Mouse (Mus musculus): Measurements from ENCODE around the gene Mrpl54. TPM values are rescaled to one million over a fixed set of nuclear protein-coding genes. Genes with fewer than 3 reads are reported as not detected.

Mrpl54 gene
- total and polyA plus RNA-seq, 3 experiments, result 137 to 421 (median 157) TPM

DNA sequence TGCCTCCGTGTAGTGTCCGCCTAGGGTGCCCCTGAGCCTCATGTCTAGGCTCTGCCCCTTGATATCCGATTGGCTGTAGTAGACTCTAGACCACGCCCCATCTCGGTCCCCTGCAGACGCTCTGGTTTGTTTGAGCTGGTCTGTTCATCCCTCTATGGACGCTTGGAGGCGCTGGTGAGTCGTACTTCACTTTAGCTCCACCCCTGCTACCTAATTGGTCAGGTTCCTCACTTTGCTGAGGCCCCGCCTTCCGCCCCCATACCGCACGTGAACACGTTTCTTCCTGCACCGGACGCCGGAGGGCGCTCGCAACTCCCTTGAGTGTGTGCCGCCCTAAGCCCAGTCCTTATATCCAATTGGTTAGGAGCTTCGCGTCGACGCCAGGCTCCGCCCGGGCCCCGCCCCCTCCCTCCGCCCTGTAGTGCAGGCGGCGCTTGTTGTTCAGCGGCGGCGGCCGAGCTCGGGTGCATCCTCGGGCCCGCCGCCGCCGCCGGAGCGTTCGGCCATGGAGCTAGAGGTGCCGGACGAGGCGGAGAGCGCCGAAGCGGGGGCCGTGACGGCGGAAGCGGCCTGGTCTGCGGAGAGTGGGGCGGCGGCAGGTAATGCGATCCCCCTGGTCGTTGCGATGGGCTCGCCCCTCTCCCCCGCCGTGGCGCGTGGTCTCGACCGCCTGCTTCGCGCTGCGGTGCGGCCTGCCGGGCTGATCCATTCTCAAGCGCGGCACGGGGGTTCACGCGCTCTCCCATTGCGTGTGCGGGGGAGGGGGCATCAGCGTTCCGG lies 26.0 kb upstream of the Mrpl54 start, which contains the start of gene Pip5k1c:
Pip5k1c (plus strand) TSS at position 410 of the 780 bp plus-strand sequence.
- no peaks in the 10 kb centered on the region for H3K27me3 ChIP-seq (ENCODE audit: control insufficient read depth in 1 of 2, insufficient read depth in 2 of 2, low read length in 2 of 2)
- H3K4me1 ChIP-seq (ENCODE audit: control insufficient read depth in 1 of 2, insufficient read depth in 2 of 2, low read length in 2 of 2), result peaks cover 11 to 30% of the 10 kb centered on the region in 2 experiments
- H3K4me3 ChIP-seq (ENCODE audit: control insufficient read depth in 1 of 2, insufficient read depth in 1 of 2, low read depth in 2 of 2, low read length in 2 of 2), result peak within 1 kb of the TSS; percentile 86 to 91
- H3K27ac ChIP-seq (ENCODE audit: control insufficient read depth, low read depth, low read length), result peak within 1 kb of the TSS; percentile 82
- peak within 1 kb of the TSS; percentile 88 for H3K9ac ChIP-seq (ENCODE audit: control insufficient read depth, low read depth, low read length, poor library complexity, severe bottlenecking)
- H3K9me3 ChIP-seq (replicated peaks; ENCODE audit: insufficient read depth, low read length), result no peaks in the 10 kb centered on the region
- H3K79me2 ChIP-seq (ENCODE audit: control insufficient read depth, insufficient read depth, low read length, poor library complexity), result peaks cover 45% of the 10 kb centered on the region
- H3K36me3 ChIP-seq (ENCODE audit: control insufficient read depth in 1 of 2, insufficient read depth in 2 of 2, low read length in 2 of 2), result peaks cover 0 to 20% of the 10 kb centered on the region in 2 experiments; a peak in 2 of 4 replicates
- DNase-seq (ENCODE audit: low read depth, low spot score), result peak; percentile 100
- TF ChIP-seq GATA1 (IDR thresholded peaks at IDR 0.05; ENCODE audit: low read depth, low read length), result no peak
- TF ChIP-seq CHD2 (IDR thresholded peaks at IDR 0.05; ENCODE audit: low read length), result no peak
- TF ChIP-seq CTCF (IDR thresholded peaks at IDR 0.05 in 2 of 3, conservative IDR thresholded peaks at IDR 0.05 in 1 of 3; ENCODE audit: control insufficient read depth in 1 of 3, insufficient read depth in 1 of 3, low read depth in 2 of 3, low read length in 3 of 3, poor library complexity in 1 of 3, severe bottlenecking in 1 of 3), result peak; percentile 64 to 96 (median 82)
- TF ChIP-seq POLR2AphosphoS2 (IDR thresholded peaks at IDR 0.05; ENCODE audit: low read length), result peak; percentile 85; the same call in 1 of the 2 replicates
- TF ChIP-seq USF1 (IDR thresholded peaks at IDR 0.05; ENCODE audit: low read depth, low read length), result peak; percentile 88
- peak; percentile 73 to 91 for TF ChIP-seq POLR2A (IDR thresholded peaks at IDR 0.05; ENCODE audit: control insufficient read depth in 1 of 2, insufficient read depth in 1 of 2, low read depth in 1 of 2, low read length in 2 of 2, poor library complexity in 1 of 2)
- TF ChIP-seq MXI1 (IDR thresholded peaks at IDR 0.05; ENCODE audit: low read depth, low read length), result peak; percentile 19; the same call in 1 of the 2 replicates
- peak; percentile 71; the same call in 1 of the 2 replicates for TF ChIP-seq MAZ (IDR thresholded peaks at IDR 0.05; ENCODE audit: low read depth, low read length)
- peak; percentile 79 for TF ChIP-seq NELFE (IDR thresholded peaks at IDR 0.05; ENCODE audit: low read depth, low read length)
- TF ChIP-seq MYC (IDR thresholded peaks at IDR 0.05; ENCODE audit: low read depth, low read length), result peak; percentile 94
- TF ChIP-seq RCOR1 (IDR thresholded peaks at IDR 0.05; ENCODE audit: low read depth, low read length), result no peak
- TF ChIP-seq HCFC1 (IDR thresholded peaks at IDR 0.05; ENCODE audit: low read depth, low read length), result peak; percentile 73
- TF ChIP-seq ZMIZ1 (IDR thresholded peaks at IDR 0.05; ENCODE audit: low read depth, low read length), result no peak
- TF ChIP-seq ELF1 (IDR thresholded peaks at IDR 0.05; ENCODE audit: low read depth, low read length), result peak; percentile 73
- no peak for TF ChIP-seq ZC3H11A (IDR thresholded peaks at IDR 0.05; ENCODE audit: low read depth, low read length)
- TF ChIP-seq EP300 (IDR thresholded peaks at IDR 0.05; ENCODE audit: low read depth in 1 of 2, low read length in 2 of 2), result no peak
- peak; percentile 100 for TF ChIP-seq BHLHE40 (IDR thresholded peaks at IDR 0.05; ENCODE audit: borderline replicate concordance, low read depth, low read length)
- TF ChIP-seq ETS1 (IDR thresholded peaks at IDR 0.05; ENCODE audit: low read depth, low read length), result 0 out of 2 replicates have a peak, but pooled peaks have one; percentile 47
- peak; percentile 65 for TF ChIP-seq SMC3 (IDR thresholded peaks at IDR 0.05; ENCODE audit: low read depth, low read length)
- no peak for TF ChIP-seq POLR2AphosphoS5 (IDR thresholded peaks at IDR 0.05; ENCODE audit: borderline replicate concordance, low read depth, low read length)
- TF ChIP-seq TCF12 (IDR thresholded peaks at IDR 0.05; ENCODE audit: low read depth, low read length), result no peak
- TF ChIP-seq MAX (IDR thresholded peaks at IDR 0.05; ENCODE audit: low read length), result peak; percentile 80
- no peak for TF ChIP-seq MEF2A (IDR thresholded peaks at IDR 0.05; ENCODE audit: extremely low read depth, insufficient replicate concordance, low read depth, low read length, poor library complexity, severe bottlenecking)
- no peak for TF ChIP-seq ZKSCAN1 (IDR thresholded peaks at IDR 0.05; ENCODE audit: low read depth, low read length)
- no peak for TF ChIP-seq ZNF384 (IDR thresholded peaks at IDR 0.05; ENCODE audit: low read depth, low read length)
- no peak; the same call in 1 of the 2 replicates for TF ChIP-seq KAT2A (conservative IDR thresholded peaks at IDR 0.05; ENCODE audit: low read depth, low read length)
- peak; percentile 47 for TF ChIP-seq RAD21 (IDR thresholded peaks at IDR 0.05; ENCODE audit: low read depth, low read length)
- TF ChIP-seq JUND (IDR thresholded peaks at IDR 0.05; ENCODE audit: low read depth, low read length), result no peak
- peak; percentile 62 for TF ChIP-seq TBP (IDR thresholded peaks at IDR 0.05; ENCODE audit: low read depth, low read length)
- TF ChIP-seq E2F4 (IDR thresholded peaks at IDR 0.05; ENCODE audit: borderline replicate concordance, low read depth, low read length), result no peak
- no peak for TF ChIP-seq TAL1 (IDR thresholded peaks at IDR 0.05; ENCODE audit: low read length)
- no peak for TF ChIP-seq MYB (IDR thresholded peaks at IDR 0.05; ENCODE audit: low read depth, low read length)
- TF ChIP-seq GABPA (IDR thresholded peaks at IDR 0.05; ENCODE audit: low read depth, low read length), result no peak
- TF ChIP-seq CHD1 (IDR thresholded peaks at IDR 0.05; ENCODE audit: low read depth, low read length), result peak; percentile 99
- TF ChIP-seq NRF1 (IDR thresholded peaks at IDR 0.05; ENCODE audit: insufficient read depth, low read depth, low read length, poor library complexity, severe bottlenecking), result peak; percentile 9; the same call in 1 of the 2 replicates
- no peak for TF ChIP-seq UBTF (IDR thresholded peaks at IDR 0.05; ENCODE audit: borderline replicate concordance, insufficient read depth, low read depth, low read length)

All from MEL (cell line).